Mouse (Mus musculus) ES-Bruce4 (cell line): ENCODE results near the gene Emid1. TPM values are rescaled to one million over a fixed set of nuclear protein-coding genes. Genes with fewer than 3 reads are reported as not detected.

ENCODE experiments used
- H3K27ac ChIP-seq: 2 replicates; pipeline ENCODE4 v1.5.1; 2012; ENCODE audit warnings: low read length, inconsistent platforms; ENCODE audit not compliant: insufficient read depth
- H3K27me3 ChIP-seq: 2 replicates; pipeline ENCODE4 v1.6.1; 2012; ENCODE audit warnings: mild to moderate bottlenecking, low read length, inconsistent platforms; ENCODE audit not compliant: control insufficient read depth, poor library complexity, insufficient read depth, severe bottlenecking
- H3K36me3 ChIP-seq: 2 replicates; pipeline ENCODE4 v1.6.1; 2012; ENCODE audit warnings: inconsistent platforms, mild to moderate bottlenecking, low read length, moderate library complexity; ENCODE audit not compliant: control insufficient read depth, poor library complexity, insufficient read depth, severe bottlenecking
- H3K4me1 ChIP-seq: one replicate; pipeline ENCODE4 v1.8.1; 2011; ENCODE audit warnings: low read length; ENCODE audit not compliant: control insufficient read depth, insufficient read depth
- H3K4me3 ChIP-seq: 2 replicates; pipeline ENCODE4 v1.5.1; 2011; ENCODE audit warnings: low read depth, mild to moderate bottlenecking, low read length
- H3K9ac ChIP-seq: 2 replicates; pipeline ENCODE4 v1.6.1; 2012; ENCODE audit warnings: low read depth, mild to moderate bottlenecking, inconsistent platforms; ENCODE audit not compliant: poor library complexity, severe bottlenecking
- H3K9me3 ChIP-seq: replicated peaks from 2 replicates; pipeline ENCODE4 v1.6.1; 2012; ENCODE audit warnings: mild to moderate bottlenecking, low read length, inconsistent platforms; ENCODE audit not compliant: control insufficient read depth, poor library complexity, insufficient read depth, severe bottlenecking
- CTCF ChIP-seq: IDR thresholded peaks from one replicate; pipeline ENCODE4 v1.8.1; 2011; ENCODE audit warnings: low read depth, low read length
- EP300 ChIP-seq: IDR thresholded peaks from 2 replicates; pipeline ENCODE4 v1.6.1; 2011; ENCODE audit warnings: low read depth, low read length; ENCODE audit not compliant: insufficient read depth
- POLR2A ChIP-seq: IDR thresholded peaks from one replicate; pipeline ENCODE4 v1.8.1; 2011; ENCODE audit warnings: low read length; ENCODE audit not compliant: insufficient read depth
- polyA plus RNA-seq: library from polyadenylated mRNA; stranded (reverse); fragments of >200 nt; gene quantifications from 2 replicates; pipeline ENCODE4 v1.2.4, GENCODE M21; 2011; ENCODE audit warnings: low read depth; ENCODE audit not compliant: missing spikeins, insufficient read depth, insufficient read length

The Emid1 gene
- polyA plus RNA-seq, 1 experiment, result 6.7 TPM

GRCm38 (mm10) chr11:5065056-5065821, 86.8 kb downstream of the Emid1 start, which contains the start of gene Gas2l1:
TSS of gene Gas2l1 (minus strand) at chr11:5065327.
- peak; percentile 72 for TF ChIP-seq CTCF
- no peak for TF ChIP-seq EP300
- peak within 1 kb of the TSS; percentile 3; the same call in 1 of the 2 replicates for H3K27ac ChIP-seq
- peaks cover 4% of the 10 kb centered on the region for H3K4me1 ChIP-seq
- H3K9me3 ChIP-seq, result no peaks in the 10 kb centered on the region
- peaks cover 16% of the 10 kb centered on the region for H3K36me3 ChIP-seq
- H3K9ac ChIP-seq, result peak within 1 kb of the TSS; percentile 85
- H3K4me3 ChIP-seq, result peak within 1 kb of the TSS; percentile 78
- H3K27me3 ChIP-seq, result no peaks in the 10 kb centered on the region

- no peak overlapping the region for H3K27ac ChIP-seq
- H3K9me3 ChIP-seq, result no peaks in the 10 kb centered on the region
- TF ChIP-seq CTCF (no peak), EP300 (no peak), POLR2A (no peak)
- peak overlapping the region; percentile 78 for H3K4me3 ChIP-seq
- peaks cover 10% of the 10 kb centered on the region for H3K36me3 ChIP-seq
- no peaks in the 10 kb centered on the region for H3K27me3 ChIP-seq
- H3K9ac ChIP-seq, result peak overlapping the region; percentile 85
- H3K4me1 ChIP-seq, result peaks cover 4% of the 10 kb centered on the region
These were observed 87.6 kb downstream of the Emid1 start for GRCm38 (mm10) chr11:5064282-5065055.

GRCm38 (mm10) chr11:5063561-5064281, 88.3 kb downstream of the Emid1 start:
- Histone ChIP-seq H3K27ac (no peak overlapping the region), H3K27me3 (no peaks in the 10 kb centered on the region), H3K36me3 (peaks cover 4% of the 10 kb centered on the region; the same call in 1 of the 2 replicates), H3K4me3 (peak overlapping the region; percentile 78), H3K9me3 (no peaks in the 10 kb centered on the region), H3K9ac (peak overlapping the region; percentile 85), H3K4me1 (peaks cover 4% of the 10 kb centered on the region)
- TF ChIP-seq EP300 (no peak), POLR2A (no peak), CTCF (no peak)

GRCm38 (mm10) chr11:5062860-5063505, 89.1 kb downstream of the Emid1 start:
- TF ChIP-seq EP300 (no peak), POLR2A (no peak), CTCF (no peak)
- no peaks in the 10 kb centered on the region for H3K9me3 ChIP-seq
- H3K4me1 ChIP-seq, result peaks cover 4% of the 10 kb centered on the region
- 0 out of 2 replicates have a peak, but pooled peaks cover 3% of the 10 kb centered on the region for H3K27me3 ChIP-seq
- no peak overlapping the region for H3K27ac ChIP-seq
- no peaks in the 10 kb centered on the region for H3K36me3 ChIP-seq
- no peak overlapping the region for H3K9ac ChIP-seq
- H3K4me3 ChIP-seq, result no peak overlapping the region

- Histone ChIP-seq H3K27ac (no peak overlapping the region), H3K4me1 (peaks cover 4% of the 10 kb centered on the region)
These were observed 89.7 kb downstream of the Emid1 start for GRCm38 (mm10) chr11:5062326-5062725.

More at GRCm38 (mm10) chr11:5062326-5062725, 89.7 kb downstream of the Emid1 start:
- no peaks in the 10 kb centered on the region for H3K36me3 ChIP-seq
- no peak overlapping the region for H3K9ac ChIP-seq
- 0 out of 2 replicates have a peak, but pooled peaks cover 3% of the 10 kb centered on the region for H3K27me3 ChIP-seq
- TF ChIP-seq POLR2A (no peak), EP300 (no peak), CTCF (no peak)
- H3K9me3 ChIP-seq, result no peaks in the 10 kb centered on the region
- peak overlapping the region; percentile 1; the same call in 1 of the 2 replicates for H3K4me3 ChIP-seq
